Mouse (Mus musculus): ENCODE data around the gene Tril. TPM values are rescaled to one million over a fixed set of nuclear protein-coding genes. Genes with fewer than 3 reads are reported as not detected.

Gene Tril
- polyA plus RNA-seq, 1 experiment from 2014 or later: 77.7 TPM

DNA sequence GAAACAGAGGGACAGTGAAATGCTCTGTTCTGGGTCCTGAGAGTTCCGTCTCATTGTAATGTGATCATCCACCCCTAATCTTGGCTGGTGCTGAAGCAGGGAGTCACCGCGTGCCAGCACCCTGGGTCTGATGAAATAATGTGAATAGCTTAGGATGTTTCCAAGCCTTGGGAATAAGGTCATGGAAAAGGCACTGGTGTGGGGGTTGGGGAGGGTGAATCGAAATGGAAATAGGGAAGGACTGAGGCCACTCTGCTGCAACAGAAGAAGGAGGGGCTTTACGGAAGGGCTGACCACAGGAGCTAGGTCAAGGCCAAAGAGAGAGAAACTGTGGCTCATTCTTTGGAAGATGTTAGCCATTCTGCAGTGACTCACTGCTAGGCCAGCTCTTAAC lies 18.7 kb downstream of the Tril start:
- Histone ChIP-seq H3K27ac (no peak overlapping the region), H3K36me3 (ENCODE audit: insufficient read depth, low read length) (no peaks in the 10 kb centered on the region), H3K4me1 (replicated peaks; ENCODE audit: insufficient read depth, low read length) (peaks cover 9% of the 10 kb centered on the region), H3K4me3 (replicated peaks; ENCODE audit: low read depth, low read length) (no peak overlapping the region), H3K4me2 (ENCODE audit: low read length) (no peak overlapping the region), H3K9ac (ENCODE audit: low read depth, low read length) (no peak overlapping the region), H3K9me3 (replicated peaks; ENCODE audit: low read length) (no peaks in the 10 kb centered on the region), H3K27me3 (ENCODE audit: insufficient read depth, low read length) (no peaks in the 10 kb centered on the region)
- 48% methylated on average over 5 of the region's 5 CpGs for WGBS
- TF ChIP-seq CTCF (IDR thresholded peaks at IDR 0.05; ENCODE audit: low read depth): no peak
- DNase-seq (ENCODE audit: low spot score): peak; percentile 36
- ATAC-seq (replicated peaks; ENCODE audit: low FRiP score, low read depth): no peak

DNA sequence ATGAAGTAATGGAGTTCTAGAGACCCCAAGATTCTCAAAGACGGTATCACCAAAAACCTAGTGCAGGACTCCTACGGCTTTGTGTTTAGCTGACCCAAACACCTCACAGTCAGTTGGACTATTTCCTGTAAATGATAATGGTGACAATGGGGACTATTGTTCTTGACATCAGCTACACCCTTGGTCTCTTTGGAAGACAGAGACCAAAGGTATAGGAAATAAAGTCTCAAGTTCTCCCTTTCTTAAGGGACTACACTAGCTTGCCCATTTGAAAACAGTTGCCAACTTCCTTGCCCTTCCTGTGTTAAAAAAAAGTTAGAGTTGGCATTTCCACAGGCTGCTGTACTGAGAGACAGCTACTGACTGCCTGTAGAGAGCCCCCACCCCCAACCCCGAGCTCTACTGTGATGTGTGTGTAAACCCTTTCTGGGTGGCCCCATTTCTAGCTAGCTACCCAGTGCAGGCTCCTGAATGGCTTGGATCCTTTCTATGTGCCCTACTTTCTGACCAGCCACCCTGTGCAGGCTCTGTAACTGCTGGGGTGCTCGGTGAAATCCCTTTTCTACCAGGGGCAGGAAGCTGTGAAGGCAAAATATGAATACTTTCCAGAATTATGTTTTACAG lies 19.2 kb downstream of the Tril start:
- no peak for DNase-seq (ENCODE audit: low spot score)
- WGBS: 56% methylated on average over 4 of the region's 4 CpGs
- Histone ChIP-seq H3K4me3 (replicated peaks; ENCODE audit: low read depth, low read length) (no peak overlapping the region), H3K9ac (ENCODE audit: low read depth, low read length) (no peak overlapping the region), H3K4me1 (replicated peaks; ENCODE audit: insufficient read depth, low read length) (peaks cover 4% of the 10 kb centered on the region; the same call in 1 of the 2 replicates), H3K27ac (no peak overlapping the region), H3K9me3 (replicated peaks; ENCODE audit: low read length) (no peaks in the 10 kb centered on the region), H3K27me3 (ENCODE audit: insufficient read depth, low read length) (no peaks in the 10 kb centered on the region), H3K4me2 (ENCODE audit: low read length) (no peak overlapping the region), H3K36me3 (ENCODE audit: insufficient read depth, low read length) (no peaks in the 10 kb centered on the region)
- ATAC-seq (replicated peaks; ENCODE audit: low FRiP score, low read depth): no peak
- no peak for TF ChIP-seq CTCF (IDR thresholded peaks at IDR 0.05; ENCODE audit: low read depth)

- H3K9ac ChIP-seq (ENCODE audit: low read depth, low read length): no peak overlapping the region
- ATAC-seq (replicated peaks; ENCODE audit: low FRiP score, low read depth): no peak
- TF ChIP-seq CTCF (IDR thresholded peaks at IDR 0.05; ENCODE audit: low read depth): no peak
- H3K36me3 ChIP-seq (ENCODE audit: insufficient read depth, low read length): no peaks in the 10 kb centered on the region
- H3K4me3 ChIP-seq (replicated peaks; ENCODE audit: low read depth, low read length): no peak overlapping the region
- no peaks in the 10 kb centered on the region; the same call in 1 of the 2 replicates for H3K4me1 ChIP-seq (replicated peaks; ENCODE audit: insufficient read depth, low read length)
- 79% methylated on average over 3 of the region's 3 CpGs for WGBS
- no peak for DNase-seq (ENCODE audit: low spot score)
- H3K9me3 ChIP-seq (replicated peaks; ENCODE audit: low read length): no peaks in the 10 kb centered on the region
- H3K27me3 ChIP-seq (ENCODE audit: insufficient read depth, low read length): no peaks in the 10 kb centered on the region
- no peak overlapping the region for H3K27ac ChIP-seq
- no peak overlapping the region for H3K4me2 ChIP-seq (ENCODE audit: low read length)
Observed at GRCm38 (mm10) chr6:53798865-53799264, 21.8 kb downstream of the Tril start.

DNA sequence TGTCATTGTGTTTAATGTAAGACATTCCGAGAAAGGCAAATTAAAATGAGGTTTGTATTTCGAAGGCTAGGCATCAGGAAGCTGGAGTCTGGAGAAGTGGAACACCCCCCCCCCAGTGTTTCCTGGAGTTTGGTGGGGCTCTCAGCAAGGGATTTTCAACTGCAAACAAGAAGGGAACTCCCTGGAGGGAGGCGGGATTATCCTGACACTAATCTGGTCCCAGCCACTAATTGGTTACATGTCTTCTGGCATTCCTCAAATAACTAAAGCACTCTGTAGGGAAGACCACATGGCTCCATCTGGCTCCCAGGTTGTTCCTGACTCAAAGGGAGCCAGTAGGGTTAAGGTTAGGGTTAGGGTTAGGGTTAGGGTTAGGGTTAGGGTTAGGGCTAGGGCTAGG lies 23.8 kb downstream of the Tril start:
- no peak for TF ChIP-seq CTCF (IDR thresholded peaks at IDR 0.05; ENCODE audit: low read depth)
- Histone ChIP-seq H3K27me3 (ENCODE audit: insufficient read depth, low read length) (no peaks in the 10 kb centered on the region), H3K9ac (ENCODE audit: low read depth, low read length) (no peak overlapping the region), H3K4me3 (replicated peaks; ENCODE audit: low read depth, low read length) (no peak overlapping the region), H3K9me3 (replicated peaks; ENCODE audit: low read length) (no peaks in the 10 kb centered on the region), H3K4me2 (ENCODE audit: low read length) (no peak overlapping the region), H3K27ac (no peak overlapping the region), H3K4me1 (replicated peaks; ENCODE audit: insufficient read depth, low read length) (no peaks in the 10 kb centered on the region; the same call in 1 of the 2 replicates), H3K36me3 (ENCODE audit: insufficient read depth, low read length) (no peaks in the 10 kb centered on the region)
- 64% methylated on average over 3 of the region's 3 CpGs for WGBS
- DNase-seq (ENCODE audit: low spot score) (no peak), ATAC-seq (replicated peaks; ENCODE audit: low FRiP score, low read depth) (no peak)

- ATAC-seq (replicated peaks; ENCODE audit: low FRiP score, low read depth) (peak; percentile 61; the same call in 1 of the 2 replicates), DNase-seq (ENCODE audit: low spot score) (peak; percentile 87)
- Histone ChIP-seq H3K9me3 (replicated peaks; ENCODE audit: low read length) (no peaks in the 10 kb centered on the region), H3K36me3 (ENCODE audit: insufficient read depth, low read length) (no peaks in the 10 kb centered on the region), H3K4me3 (replicated peaks; ENCODE audit: low read depth, low read length) (no peak overlapping the region), H3K9ac (ENCODE audit: low read depth, low read length) (no peak overlapping the region), H3K27ac (no peak overlapping the region), H3K4me1 (replicated peaks; ENCODE audit: insufficient read depth, low read length) (no peaks in the 10 kb centered on the region; the same call in 1 of the 2 replicates), H3K4me2 (ENCODE audit: low read length) (no peak overlapping the region), H3K27me3 (ENCODE audit: insufficient read depth, low read length) (no peaks in the 10 kb centered on the region)
- WGBS: 27% methylated on average over 5 of the region's 5 CpGs
- TF ChIP-seq CTCF (IDR thresholded peaks at IDR 0.05; ENCODE audit: low read depth): peak; percentile 69
Observed at GRCm38 (mm10) chr6:53795788-53796187, 24.8 kb downstream of the Tril start.

DNA sequence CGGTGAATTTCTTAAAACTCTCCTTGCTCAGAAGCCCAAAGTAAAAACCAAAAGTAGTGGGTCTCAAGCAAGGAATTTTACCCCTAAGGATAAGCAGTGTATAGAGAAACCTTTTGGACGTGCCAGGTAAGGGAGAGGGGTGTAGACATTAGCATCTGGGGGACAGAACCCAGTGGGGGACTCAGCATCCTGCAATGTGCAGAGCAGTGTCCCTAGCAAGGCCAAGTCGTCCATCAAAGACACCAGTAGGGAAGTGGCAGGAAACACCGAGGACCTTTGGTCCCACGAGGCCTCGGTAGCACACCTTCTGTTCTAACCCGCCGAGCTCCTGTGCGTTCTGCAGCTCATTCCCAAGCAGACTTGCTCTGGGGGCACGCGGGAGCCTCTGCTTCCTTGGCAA lies 25.6 kb downstream of the Tril start:
- H3K4me2 ChIP-seq (ENCODE audit: low read length): peak overlapping the region; percentile 40; the same call in 1 of the 2 replicates
- no peak overlapping the region for H3K27ac ChIP-seq
- TF ChIP-seq CTCF (IDR thresholded peaks at IDR 0.05; ENCODE audit: low read depth): no peak
- no peaks in the 10 kb centered on the region for H3K36me3 ChIP-seq (ENCODE audit: insufficient read depth, low read length)
- H3K4me1 ChIP-seq (replicated peaks; ENCODE audit: insufficient read depth, low read length): no peaks in the 10 kb centered on the region; the same call in 1 of the 2 replicates
- no peaks in the 10 kb centered on the region for H3K27me3 ChIP-seq (ENCODE audit: insufficient read depth, low read length)
- no peak for ATAC-seq (replicated peaks; ENCODE audit: low FRiP score, low read depth)
- 47% methylated on average over 11 of the region's 11 CpGs for WGBS
- H3K4me3 ChIP-seq (replicated peaks; ENCODE audit: low read depth, low read length): no peak overlapping the region
- no peak overlapping the region for H3K9ac ChIP-seq (ENCODE audit: low read depth, low read length)
- DNase-seq (ENCODE audit: low spot score): no peak
- H3K9me3 ChIP-seq (replicated peaks; ENCODE audit: low read length): no peaks in the 10 kb centered on the region
